27 mouse cellular contexts compared by ENCODE assay signal in genomic region chr8:113676811-113677210, GRCm38 (mm10). TPM values are rescaled to one million over a fixed set of nuclear protein-coding genes. Genes with fewer than 3 reads are reported as not detected.
DNase-seq lines count a peak whose midpoint lies in the region; ATAC-seq lines count a peak whose summit lies in the region.
"Had no signal": no experiment of that assay in that cellular context is flagged by ENCODE, and none has a peak within 500 bp of the region (broad histone marks: within the 10 kb centered on the region; RNA-seq: fewer than 3 reads in every experiment).

No protein-coding gene starts in this region.

- H3K27ac ChIP-seq in hindbrain, embryonic 12.5 days, result no peak overlapping the region
- H3K27ac ChIP-seq: embryonic facial prominence, embryonic 10.5 days; embryonic facial prominence, embryonic 12.5 days; forebrain, embryonic 10.5 days; forebrain, embryonic 13.5 days; forebrain, embryonic 15.5 days had no signal

- H3K4me1 ChIP-seq in hindbrain, embryonic 12.5 days, result no peaks in the 10 kb centered on the region

- no peak overlapping the region for H3K9ac ChIP-seq in hindbrain, embryonic 12.5 days
- H3K9ac ChIP-seq: embryonic facial prominence, embryonic 12.5 days; forebrain, embryonic 13.5 days; forebrain, embryonic 15.5 days; forebrain, postnatal 0 days had no signal

- no peaks in the 10 kb centered on the region for H3K9me3 ChIP-seq in hindbrain, embryonic 12.5 days (replicated peaks)
- H3K9me3 ChIP-seq: embryonic facial prominence, embryonic 10.5 days; embryonic facial prominence, embryonic 12.5 days; forebrain, embryonic 10.5 days; forebrain, embryonic 13.5 days; forebrain, embryonic 15.5 days had no signal

- 92% methylated on average over 1 of the region's 1 CpGs for WGBS in hindbrain, embryonic 12.5 days

- ATAC-seq in hindbrain, embryonic 12.5 days (ENCODE audit: low FRiP score), result no peak
- ATAC-seq: forebrain, embryonic 13.5 days; forebrain, embryonic 15.5 days; forebrain, postnatal 0 days had no signal

- no peak overlapping the region for H3K4me3 ChIP-seq in hindbrain, embryonic 12.5 days
- H3K4me3 ChIP-seq: embryonic facial prominence, embryonic 10.5 days; embryonic facial prominence, embryonic 12.5 days; forebrain, embryonic 10.5 days; forebrain, embryonic 13.5 days; forebrain, embryonic 15.5 days had no signal

- intact Hi-C loops in gastrocnemius, postnatal 36 days (cut with DNase I), result no loop called here

- no peaks in the 10 kb centered on the region for H3K36me3 ChIP-seq in hindbrain, embryonic 12.5 days
- H3K36me3 ChIP-seq: embryonic facial prominence, embryonic 10.5 days; embryonic facial prominence, embryonic 12.5 days; forebrain, embryonic 10.5 days; forebrain, embryonic 15.5 days had no signal

- no peaks in the 10 kb centered on the region for H3K27me3 ChIP-seq in hindbrain, embryonic 12.5 days
- H3K27me3 ChIP-seq: embryonic facial prominence, embryonic 12.5 days; forebrain, embryonic 13.5 days; forebrain, embryonic 15.5 days had no signal

- DNase-seq in 3134 (ENCODE audit: extremely low read depth, insufficient read length, low spot score) (peak; percentile 70), 3T3-L1 (ENCODE audit: low read depth, low spot score) (peak; percentile 54), NIH3T3 (ENCODE audit: low read depth) (peak; percentile 12)
- DNase-seq in gastrocnemius, postnatal 36 days, result no peak
- DNase-seq in embryo, embryonic 9.5 days (ENCODE audit: extremely low spot score), result no peak
- DNase-seq: adrenal gland, adult 2 months; adrenal gland, postnatal 10 days; adrenal gland, postnatal 25 days; cerebellum, adult 11 months; cerebellum, adult 18-20 months; cerebellum, adult 8-10 months; cerebellum, adult 9-11 months; cerebellum, postnatal 14 days; cerebellum, postnatal 36 days; embryo, embryonic 11 days; forebrain, postnatal 0 days had no signal

- H3K4me2 ChIP-seq in hindbrain, embryonic 12.5 days (replicated peaks), result no peak overlapping the region
- H3K4me2 ChIP-seq: embryonic facial prominence, embryonic 12.5 days; forebrain, embryonic 13.5 days; forebrain, embryonic 15.5 days had no signal

RNA-seq across cellular contexts. Expression of gene Syce1l, which starts 33.8 kb away (rescaled TPM):
- not detected for total RNA-seq in gastrocnemius, postnatal 36 days (2021)
- polyA plus RNA-seq in hindbrain, embryonic 12.5 days (2016; fragmentation: Nextera tagmentation; extraction: Ambion mirVana), result 0.30 TPM in 1 of 2 replicates, not detected in the other
- total RNA-seq: adrenal gland, adult 2 months; adrenal gland, postnatal 25 days; common myeloid progenitor, adult 5-6 weeks; ES-E14; forebrain, postnatal 0 days; MEL had no signal
- polyA plus RNA-seq: adrenal gland, adult 2 months; C2C12; embryonic facial prominence, embryonic 10.5 days; embryonic facial prominence, embryonic 12.5 days; embryonic facial prominence, embryonic 14.5 days; forebrain, embryonic 10.5 days; forebrain, embryonic 13.5 days; forebrain, postnatal 0 days had no signal

RNA-seq across cellular contexts. Expression of gene Mon1b, which starts 41.4 kb away (rescaled TPM):
- 1 to 10 TPM; 2.4 to 3.3 TPM for total RNA-seq in gastrocnemius, postnatal 36 days (2021)
- polyA plus RNA-seq in hindbrain, embryonic 12.5 days (2016; fragmentation: Nextera tagmentation; extraction: Ambion mirVana), result 11.0 and 14.3 TPM in 2 replicates

Comparison
In these comparisons a context has a peak if more than half of its experiments do, and no peak if none do; other contexts are left out.
1. DNase-seq: peak in 3134 (single experiment), 3T3-L1 (single experiment) and NIH3T3 (single experiment); none in gastrocnemius, postnatal 36 days (0 of 2) and embryo, embryonic 9.5 days (single experiment).